Mouse (Mus musculus) kidney, adult 2 months (tissue): ENCODE measurements around the gene Galnt9.

Experiments
- CTCF ChIP-seq: fragments of 200-500 bp; conservative IDR thresholded peaks from 2 replicates; pipeline ENCODE4 v1.5.1; 2011; ENCODE audit warnings: low read depth, mild to moderate bottlenecking, control low read depth, low read length, moderate library complexity, mixed read lengths; ENCODE audit not compliant: insufficient read depth, insufficient read length
- POLR2A ChIP-seq: fragments of 200-500 bp; IDR thresholded peaks from one replicate; pipeline ENCODE4 v1.6.1; 2011; ENCODE audit warnings: low read depth, low read length, control low read depth

GRCm38 (mm10) chr5:110525701-110526100 lies 18.5 kb upstream of the Galnt9 start:
- no peak for TF ChIP-seq POLR2A
- no peak for TF ChIP-seq CTCF
